Mouse (Mus musculus) testis, adult 2 months (tissue): ENCODE results near the gene Gm37240. TPM values are rescaled to one million over a fixed set of nuclear protein-coding genes. Genes with fewer than 3 reads are reported as not detected.

Experiments
- H3K27ac ChIP-seq: fragments of 200-500 bp; 2 replicates; pipeline ENCODE4 v1.5.1; 2012; ENCODE audit warnings: low read depth, low read length; ENCODE audit not compliant: control insufficient read depth, insufficient read depth
- H3K27me3 ChIP-seq: fragments of 200-500 bp; 2 replicates; pipeline ENCODE4 v1.6.1; 2012; ENCODE audit warnings: mild to moderate bottlenecking, low read length, moderate library complexity; ENCODE audit not compliant: control insufficient read depth, insufficient read depth
- H3K36me3 ChIP-seq: fragments of 200-500 bp; 2 replicates; pipeline ENCODE4 v1.6.1; 2012; ENCODE audit warnings: mild to moderate bottlenecking, low read length; ENCODE audit not compliant: control insufficient read depth, insufficient read depth
- H3K4me1 ChIP-seq: fragments of 200-500 bp; 2 replicates; pipeline ENCODE4 v1.6.1; 2012; ENCODE audit warnings: low read length; ENCODE audit not compliant: control insufficient read depth, insufficient read depth
- H3K4me3 ChIP-seq: fragments of 200-500 bp; 2 replicates; pipeline ENCODE4 v1.5.1; 2012; ENCODE audit warnings: low read depth, mild to moderate bottlenecking, low read length, moderate library complexity, mixed read lengths; ENCODE audit not compliant: control insufficient read depth
- CTCF ChIP-seq: fragments of 200-500 bp; IDR thresholded peaks from 2 replicates; pipeline ENCODE4 v1.5.1; 2012; ENCODE audit warnings: low read depth, mild to moderate bottlenecking, inconsistent platforms, low read length, moderate library complexity; ENCODE audit not compliant: control insufficient read depth, insufficient read depth, insufficient replicate concordance
- POLR2A ChIP-seq: fragments of 200-500 bp; IDR thresholded peaks from 2 replicates; pipeline ENCODE4 v1.6.1; 2012; ENCODE audit warnings: low read depth, mild to moderate bottlenecking, inconsistent platforms, low read length, moderate library complexity; ENCODE audit not compliant: control insufficient read depth
- polyA plus RNA-seq: library from polyadenylated mRNA; depleted of rRNA; stranded (reverse); fragments of >200 nt; gene quantifications from 2 replicates; pipeline ENCODE4 v1.2.3, GENCODE M21; 2012

Gm37240 gene
- polyA plus RNA-seq, 1 experiment = not detected

DNA sequence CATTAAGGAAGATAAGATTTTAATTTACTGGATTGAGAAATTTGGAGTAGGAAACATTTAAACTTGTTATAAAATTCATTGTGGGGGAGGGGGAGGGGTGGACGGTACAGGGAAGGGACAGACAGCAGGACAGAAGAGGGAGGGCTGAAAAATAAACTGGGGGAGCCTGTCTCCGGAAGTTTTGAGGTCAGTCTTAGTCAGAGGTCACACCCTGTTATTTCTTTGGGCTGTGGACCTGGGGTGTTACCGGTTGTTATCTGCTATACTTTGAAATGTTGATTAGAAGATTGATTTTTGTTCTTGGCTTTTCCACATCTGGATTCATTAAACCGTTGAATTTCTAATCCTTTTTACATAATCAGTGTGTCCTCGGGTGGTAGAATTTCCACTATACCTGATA is 1061.3 kb downstream of the Gm37240 start:
- TF ChIP-seq POLR2A (no peak), CTCF (no peak)

GRCm38 (mm10) chr3:84820654-84821201 is 1066.6 kb downstream of the Gm37240 start:
- no peaks in the 10 kb centered on the region; the same call in 1 of the 2 replicates for H3K36me3 ChIP-seq
- no peak overlapping the region for H3K27ac ChIP-seq
- TF ChIP-seq CTCF = no peak
- TF ChIP-seq POLR2A = no peak
- H3K27me3 ChIP-seq = no peaks in the 10 kb centered on the region
- no peak overlapping the region for H3K4me3 ChIP-seq
- no peaks in the 10 kb centered on the region for H3K4me1 ChIP-seq

More for the DNA sequence above, 1061.3 kb downstream of the Gm37240 start:
- no peak overlapping the region for H3K27ac ChIP-seq
- H3K36me3 ChIP-seq = no peaks in the 10 kb centered on the region; the same call in 1 of the 2 replicates
- no peak overlapping the region for H3K4me3 ChIP-seq
- H3K27me3 ChIP-seq = no peaks in the 10 kb centered on the region
- no peaks in the 10 kb centered on the region for H3K4me1 ChIP-seq

- Histone ChIP-seq H3K27ac (no peak overlapping the region), H3K4me1 (peaks cover 4% of the 10 kb centered on the region), H3K36me3 (no peaks in the 10 kb centered on the region), H3K27me3 (no peaks in the 10 kb centered on the region), H3K4me3 (no peak overlapping the region)
- TF ChIP-seq POLR2A = no peak
- no peak for TF ChIP-seq CTCF
These were observed 1070.4 kb downstream of the Gm37240 start for GRCm38 (mm10) chr3:84816951-84817350.

- no peaks in the 10 kb centered on the region for H3K27me3 ChIP-seq
- H3K4me1 ChIP-seq = peaks cover 4% of the 10 kb centered on the region
- no peak for TF ChIP-seq POLR2A
- no peak for TF ChIP-seq CTCF
- H3K4me3 ChIP-seq = peak overlapping the region; percentile 98
- no peaks in the 10 kb centered on the region for H3K36me3 ChIP-seq
- H3K27ac ChIP-seq = no peak overlapping the region
These were observed 1071.9 kb downstream of the Gm37240 start for GRCm38 (mm10) chr3:84815461-84815860.

GRCm38 (mm10) chr3:84814762-84815381 is 1072.4 kb downstream of the Gm37240 start, which contains the start of gene Fbxw7:
Gene Fbxw7 (plus strand): TSS chr3:84815268.
- H3K27me3 ChIP-seq = no peaks in the 10 kb centered on the region
- peak within 1 kb of the TSS; percentile 98 for H3K4me3 ChIP-seq
- H3K27ac ChIP-seq = peak within 1 kb of the TSS; percentile 85
- H3K36me3 ChIP-seq = no peaks in the 10 kb centered on the region
- TF ChIP-seq POLR2A (no peak), CTCF (no peak)
- peaks cover 4% of the 10 kb centered on the region for H3K4me1 ChIP-seq

GRCm38 (mm10) chr3:84814157-84814761 is 1073.1 kb downstream of the Gm37240 start:
- TF ChIP-seq CTCF = no peak
- peak; percentile 80 for TF ChIP-seq POLR2A
- Histone ChIP-seq H3K4me3 (peak overlapping the region; percentile 98), H3K27ac (peak overlapping the region; percentile 85), H3K4me1 (peaks cover 4% of the 10 kb centered on the region), H3K36me3 (no peaks in the 10 kb centered on the region), H3K27me3 (no peaks in the 10 kb centered on the region)

GRCm38 (mm10) chr3:84813436-84814156 is 1073.7 kb downstream of the Gm37240 start:
- Histone ChIP-seq H3K27me3 (no peaks in the 10 kb centered on the region), H3K4me3 (peak overlapping the region; percentile 98), H3K4me1 (peaks cover 4% of the 10 kb centered on the region), H3K36me3 (no peaks in the 10 kb centered on the region), H3K27ac (peak overlapping the region; percentile 85)
- TF ChIP-seq POLR2A (no peak), CTCF (no peak)
